Mouse (Mus musculus) liver, embryonic 15.5 days (tissue): ENCODE results near the gene Esp6. TPM values are rescaled to one million over a fixed set of nuclear protein-coding genes. Genes with fewer than 3 reads are reported as not detected.
"Not testable (repeated sequence)": the region's sequence is repeated elsewhere in the genome, so short reads cannot be mapped to it uniquely, and the experiment has no call there.

Experiments
- ATAC-seq: fragments of 200-750 bp; cut with Nextera tagmentation; 2 replicates; pipeline ENCODE4 v1.8.0; 2017; ENCODE audit warnings: moderate number of reproducible peaks, mild to moderate bottlenecking, moderate library complexity; ENCODE audit not compliant: insufficient read depth
- H3K27ac ChIP-seq: fragments of 300-500 bp; sonication (generic); replicated peaks from 2 replicates; pipeline ENCODE4 v1.5.1; 2015; ENCODE audit warnings: mild to moderate bottlenecking, inconsistent platforms
- H3K27me3 ChIP-seq: fragments of 300-500 bp; sonication (generic); 2 replicates; pipeline ENCODE4 v1.6.1; 2015; ENCODE audit warnings: mild to moderate bottlenecking, inconsistent platforms
- H3K36me3 ChIP-seq: fragments of 300-500 bp; sonication (generic); replicated peaks from 2 replicates; pipeline ENCODE4 v1.6.1; 2015; ENCODE audit warnings: moderate library complexity, mild to moderate bottlenecking, inconsistent platforms
- H3K4me1 ChIP-seq: fragments of 300-500 bp; sonication (generic); replicated peaks from 2 replicates; pipeline ENCODE4 v1.6.1; 2015; ENCODE audit warnings: inconsistent platforms
- H3K4me2 ChIP-seq: fragments of 300-500 bp; sonication (generic); 2 replicates; pipeline ENCODE4 v1.6.1; 2015; ENCODE audit warnings: moderate library complexity, mild to moderate bottlenecking, inconsistent platforms
- H3K4me3 ChIP-seq: fragments of 300-500 bp; sonication (generic); replicated peaks from 2 replicates; pipeline ENCODE4 v1.5.1; 2015; ENCODE audit warnings: mild to moderate bottlenecking, inconsistent platforms
- H3K9ac ChIP-seq: fragments of 300-500 bp; sonication (generic); 2 replicates; pipeline ENCODE4 v1.6.1; 2015; ENCODE audit warnings: moderate library complexity, mild to moderate bottlenecking, inconsistent platforms
- H3K9me3 ChIP-seq: fragments of 300-500 bp; sonication (generic); replicated peaks from 2 replicates; pipeline ENCODE4 v1.6.1; 2016; ENCODE audit warnings: inconsistent platforms
- WGBS: fragments of 180-500 bp; shearing (Covaris S2); methylation state at CpG from one replicate; pipeline ENCODE4 v1.1.7; 2015; ENCODE audit warnings: mixed read lengths; ENCODE audit not compliant: insufficient replicate concordance; 5-methylcytosine and 5-hydroxymethylcytosine counted together
- polyA plus RNA-seq: library from polyadenylated mRNA; unstranded; fragments of >200 nt; fragmentation: Nextera tagmentation; extraction: Ambion mirVana; gene quantifications from 2 replicates; pipeline ENCODE4 v1.2.1, GENCODE M21; 2015

Esp6 gene
- polyA plus RNA-seq: not detected in 2 replicates

GRCm38 (mm10) chr17:40561207-40561606 lies at the start of gene Esp6:
Esp6 (plus strand) TSS chr17:40561507.
- WGBS: 59% methylated on average over 5 of the region's 5 CpGs
- Histone ChIP-seq H3K4me3 (no peak within 1 kb of the TSS), H3K4me2 (no peak within 1 kb of the TSS), H3K27ac (no peak within 1 kb of the TSS), H3K36me3 (no peaks in the 10 kb centered on the region), H3K4me1 (no peaks in the 10 kb centered on the region), H3K27me3 (no peaks in the 10 kb centered on the region), H3K9ac (no peak within 1 kb of the TSS), H3K9me3 (no peaks in the 10 kb centered on the region)
- ATAC-seq: no peak

GRCm38 (mm10) chr17:40519818-40520217 lies 41.5 kb upstream of the Esp6 start, which contains the start of gene Esp8:
Esp8 (plus strand) TSS chr17:40520022.
- Histone ChIP-seq H3K4me2 (no peak within 1 kb of the TSS), H3K4me1 (no peaks in the 10 kb centered on the region), H3K4me3 (no peak within 1 kb of the TSS), H3K27ac (no peak within 1 kb of the TSS), H3K36me3 (no peaks in the 10 kb centered on the region), H3K9ac (no peak within 1 kb of the TSS), H3K27me3 (no peaks in the 10 kb centered on the region), H3K9me3 (no peaks in the 10 kb centered on the region)
- no peak for ATAC-seq
- WGBS: 55% methylated on average over 3 of the region's 3 CpGs

GRCm38 (mm10) chr17:40529813-40530212 lies 31.5 kb upstream of the Esp6 start:
- WGBS: 47% methylated on average over 3 of the region's 3 CpGs
- Histone ChIP-seq H3K4me3 (no peak overlapping the region), H3K9me3 (no peaks in the 10 kb centered on the region), H3K4me1 (no peaks in the 10 kb centered on the region), H3K36me3 (no peaks in the 10 kb centered on the region), H3K9ac (no peak overlapping the region), H3K27me3 (no peaks in the 10 kb centered on the region), H3K4me2 (no peak overlapping the region), H3K27ac (no peak overlapping the region)
- ATAC-seq: no peak

- H3K27ac ChIP-seq: no peak overlapping the region
- 74% methylated on average over 1 of the region's 1 CpGs for WGBS
- H3K36me3 ChIP-seq: no peaks in the 10 kb centered on the region
- H3K4me3 ChIP-seq: no peak overlapping the region
- H3K27me3 ChIP-seq: no peaks in the 10 kb centered on the region
- H3K9ac ChIP-seq: no peak overlapping the region
- no peak overlapping the region for H3K4me2 ChIP-seq
- H3K4me1 ChIP-seq: no peaks in the 10 kb centered on the region
- no peak for ATAC-seq
- H3K9me3 ChIP-seq: no peaks in the 10 kb centered on the region
Observed at GRCm38 (mm10) chr17:40531147-40531546, 30.2 kb upstream of the Esp6 start.

- WGBS: 52% methylated on average over 5 of the region's 5 CpGs
- not testable (repeated sequence) for H3K9ac ChIP-seq, H3K4me2 ChIP-seq, H3K9me3 ChIP-seq, H3K4me3 ChIP-seq, H3K4me1 ChIP-seq, ATAC-seq, H3K36me3 ChIP-seq, H3K27me3 ChIP-seq, H3K27ac ChIP-seq
Observed at GRCm38 (mm10) chr17:40547005-40547404, 14.3 kb upstream of the Esp6 start.

GRCm38 (mm10) chr17:40553470-40553869 lies 7.8 kb upstream of the Esp6 start:
- Histone ChIP-seq H3K9ac (no peak overlapping the region), H3K4me3 (no peak overlapping the region), H3K9me3 (no peaks in the 10 kb centered on the region), H3K36me3 (no peaks in the 10 kb centered on the region), H3K27ac (no peak overlapping the region), H3K27me3 (no peaks in the 10 kb centered on the region), H3K4me1 (no peaks in the 10 kb centered on the region), H3K4me2 (no peak overlapping the region)
- ATAC-seq: no peak
- 57% methylated on average over 1 of the region's 1 CpGs for WGBS

- not testable (repeated sequence) for H3K27me3 ChIP-seq, H3K9ac ChIP-seq, H3K9me3 ChIP-seq, H3K27ac ChIP-seq, H3K4me1 ChIP-seq, ATAC-seq, H3K4me2 ChIP-seq, H3K4me3 ChIP-seq, H3K36me3 ChIP-seq
- WGBS: 56% methylated on average over 6 of the region's 6 CpGs
Observed at GRCm38 (mm10) chr17:40583906-40584305, 22.6 kb downstream of the Esp6 start.

GRCm38 (mm10) chr17:40591297-40591696 lies 30.0 kb downstream of the Esp6 start:
- H3K4me1 ChIP-seq: no peaks in the 10 kb centered on the region
- no peak overlapping the region for H3K4me3 ChIP-seq
- no peak overlapping the region for H3K9ac ChIP-seq
- no peaks in the 10 kb centered on the region for H3K36me3 ChIP-seq
- ATAC-seq: no peak
- H3K4me2 ChIP-seq: no peak overlapping the region
- H3K27me3 ChIP-seq: no peaks in the 10 kb centered on the region
- H3K27ac ChIP-seq: no peak overlapping the region
- no peaks in the 10 kb centered on the region for H3K9me3 ChIP-seq

- no peaks in the 10 kb centered on the region for H3K36me3 ChIP-seq
- no peak within 1 kb of the TSS for H3K4me2 ChIP-seq
- no peak within 1 kb of the TSS for H3K9ac ChIP-seq
- no peaks in the 10 kb centered on the region for H3K9me3 ChIP-seq
- no peak within 1 kb of the TSS for H3K4me3 ChIP-seq
- no peaks in the 10 kb centered on the region for H3K27me3 ChIP-seq
- ATAC-seq: no peak
- H3K27ac ChIP-seq: no peak within 1 kb of the TSS
- no peaks in the 10 kb centered on the region for H3K4me1 ChIP-seq
Observed at GRCm38 (mm10) chr17:40598294-40598693, 37.0 kb downstream of the Esp6 start, which contains the start of gene Esp4. Esp4 (plus strand) TSS chr17:40598594.

Other genes with a start within 250 kb of the Esp6 start
- not detected in 2 replicates for gene Crisp1, start 242.3 kb upstream of the Esp6 start, polyA plus RNA-seq
- gene Esp8, start 41.5 kb upstream of the Esp6 start, polyA plus RNA-seq: not detected in 2 replicates
- gene Esp4, start 37.1 kb downstream of the Esp6 start, polyA plus RNA-seq: not detected in 2 replicates
- not detected in 2 replicates for gene Esp3, start 70.6 kb downstream of the Esp6 start, polyA plus RNA-seq
- gene Esp1, start 165.6 kb downstream of the Esp6 start, polyA plus RNA-seq: not detected in 2 replicates
- gene Crisp2, start 245.5 kb downstream of the Esp6 start, polyA plus RNA-seq: 0.12 and 0.26 TPM in 2 replicates
- 220 and 226 TPM in 2 replicates for gene Rhag, start 249.6 kb downstream of the Esp6 start, polyA plus RNA-seq